Mouse (Mus musculus) gastrocnemius, adult 18-20 months (tissue): ENCODE results near the gene Sun3. TPM values are rescaled to one million over a fixed set of nuclear protein-coding genes. Genes with fewer than 3 reads are reported as not detected.

Experiments
- DNase-seq: peaks from one replicate; pipeline ENCODE4 v3.0.0; 2021; ENCODE audit warnings: low spot score
- long read RNA-seq, 2 experiments: library from polyadenylated mRNA; stranded (forward); transcript quantifications; one replicate each; pipeline ENCODE4 v2.0.0; 2021
- total RNA-seq, 2 experiments: library from RNA; stranded (reverse); gene quantifications; 2 replicates each; pipeline ENCODE4 v1.2.3; 2021

Sun3 gene
- not detected for total RNA-seq
- long read RNA-seq, experiment 1: 0 reads
- long read RNA-seq, experiment 2: 0 reads

DNA sequence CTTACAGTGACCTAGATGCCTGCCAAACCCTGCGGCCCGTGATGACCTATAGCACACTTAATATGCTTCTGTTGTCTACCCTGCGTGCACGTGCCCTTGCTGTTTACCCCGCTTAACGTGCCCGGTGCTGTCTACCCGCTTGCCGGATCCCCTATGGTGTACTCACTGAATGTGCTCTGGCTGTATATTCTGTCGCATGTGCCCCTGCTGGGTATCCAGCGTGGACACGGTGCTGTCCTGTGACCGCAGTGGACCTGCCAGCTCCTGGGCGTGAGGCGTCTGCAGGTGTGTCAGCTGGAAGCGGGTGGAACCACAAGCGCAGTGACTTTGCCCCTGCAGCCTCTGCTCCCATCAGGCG is at the start of gene Sun3:
TSS of gene Sun3 (minus strand) at position 289 of the 358 bp plus-strand sequence.
- DNase-seq: no peak

DNA sequence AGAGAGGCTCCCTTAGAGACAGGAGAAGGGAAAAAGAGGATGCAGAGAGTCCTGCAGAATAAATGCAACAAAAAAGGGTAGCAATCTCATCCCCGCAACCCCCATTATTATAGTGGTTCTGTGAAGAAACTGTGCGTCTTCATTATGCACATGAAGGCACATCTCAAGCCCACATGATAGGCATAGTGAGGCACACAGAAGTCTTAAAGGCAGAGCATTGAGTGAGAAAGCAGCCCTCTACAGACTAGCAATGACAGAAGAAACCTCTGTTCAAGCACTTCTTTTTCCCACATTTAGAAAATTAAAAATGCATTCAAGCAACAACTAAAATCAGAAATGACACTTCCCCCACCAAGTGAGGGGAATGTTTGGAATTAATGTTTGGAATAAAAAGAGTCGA is 27.7 kb upstream of the Sun3 start:
- no peak for DNase-seq

DNA sequence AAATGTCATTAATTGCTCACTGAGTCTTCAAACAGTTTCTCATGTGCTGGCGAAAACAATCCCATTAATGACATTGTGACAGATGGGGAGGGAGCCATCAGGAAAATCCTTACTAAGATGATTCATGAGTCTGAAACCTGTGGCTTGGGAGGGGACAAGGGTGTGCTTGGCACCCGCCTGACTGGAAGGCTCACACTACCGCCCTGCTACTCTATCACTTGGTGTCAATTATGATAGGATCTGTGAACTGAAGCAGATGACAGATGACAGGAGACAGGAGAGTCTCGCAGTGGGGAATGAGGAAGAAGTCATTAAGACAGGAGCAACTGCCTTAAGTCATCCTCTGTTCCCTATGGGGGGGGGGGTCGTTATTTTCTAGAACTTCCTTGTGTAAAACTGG is 11.7 kb upstream of the Sun3 start:
- no peak for DNase-seq

DNA sequence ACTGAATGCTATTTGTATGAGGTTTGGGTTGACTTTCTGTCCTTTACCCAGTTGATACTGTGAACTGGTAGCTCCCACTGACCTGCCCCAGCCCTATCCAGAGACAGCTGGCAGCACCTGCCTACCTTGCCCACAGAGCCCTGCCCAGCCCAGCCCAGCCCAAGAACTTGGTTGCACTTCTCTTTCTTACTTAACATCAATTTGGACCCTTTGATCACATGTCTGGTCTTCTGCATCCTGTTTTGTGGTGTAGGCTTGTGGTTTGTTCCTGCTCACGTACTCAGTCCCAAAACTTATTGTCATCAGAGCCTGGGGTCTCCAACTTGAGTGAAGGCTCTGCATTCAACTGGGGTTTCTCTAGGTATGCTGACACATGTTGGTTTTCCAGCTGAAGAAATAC is 11.2 kb upstream of the Sun3 start:
- no peak for DNase-seq

GRCm38 (mm10) chr11:9057711-9058110 is 8.9 kb upstream of the Sun3 start:
- no peak for DNase-seq

GRCm38 (mm10) chr11:9056937-9057336 is 8.1 kb upstream of the Sun3 start:
- no peak for DNase-seq

GRCm38 (mm10) chr11:9051895-9052294 is 3.1 kb upstream of the Sun3 start:
- no peak for DNase-seq

GRCm38 (mm10) chr11:9050241-9050640 is 1.4 kb upstream of the Sun3 start:
- no peak for DNase-seq

DNA sequence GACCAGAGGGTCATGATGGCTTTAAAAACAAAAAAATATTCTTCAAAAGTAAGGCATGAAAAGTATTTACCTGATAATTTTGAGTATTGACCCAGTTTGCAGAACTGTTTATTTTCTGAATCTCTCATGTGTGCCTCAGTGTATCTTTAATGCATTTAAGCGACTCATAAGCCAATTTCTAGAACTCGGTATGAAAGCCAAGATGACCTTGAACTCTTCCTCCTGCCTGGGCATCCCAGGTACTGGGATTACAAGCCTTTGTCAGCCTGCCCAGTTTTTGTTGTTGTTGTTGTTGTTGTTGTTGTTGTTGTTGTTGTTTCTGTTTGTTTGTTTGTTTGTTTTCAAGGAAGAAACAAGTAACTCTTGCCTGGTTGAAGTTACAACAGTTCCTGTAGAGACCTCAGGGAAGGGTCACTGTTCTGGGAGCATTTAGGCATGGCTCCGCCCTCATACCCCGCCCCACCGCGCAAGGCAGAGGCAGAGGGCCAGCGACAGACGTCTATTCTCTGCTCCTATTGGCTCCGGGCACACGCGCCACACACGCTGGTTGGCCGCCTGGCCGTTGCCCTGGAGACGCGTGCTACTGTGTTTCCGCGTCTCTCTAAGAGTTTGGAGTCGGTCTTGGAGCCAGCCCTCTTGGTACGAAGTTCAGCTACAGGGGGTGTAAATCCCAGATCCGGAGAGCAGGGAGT is 634 bp downstream of the Sun3 start, which contains the start of gene Gm11992:
TSS of gene Gm11992 (plus strand) at position 584 of the 692 bp plus-strand sequence.
- peak; percentile 72 for DNase-seq

- no peak for DNase-seq
Observed at GRCm38 (mm10) chr11:9047044-9047443, 1.7 kb downstream of the Sun3 start.

DNA sequence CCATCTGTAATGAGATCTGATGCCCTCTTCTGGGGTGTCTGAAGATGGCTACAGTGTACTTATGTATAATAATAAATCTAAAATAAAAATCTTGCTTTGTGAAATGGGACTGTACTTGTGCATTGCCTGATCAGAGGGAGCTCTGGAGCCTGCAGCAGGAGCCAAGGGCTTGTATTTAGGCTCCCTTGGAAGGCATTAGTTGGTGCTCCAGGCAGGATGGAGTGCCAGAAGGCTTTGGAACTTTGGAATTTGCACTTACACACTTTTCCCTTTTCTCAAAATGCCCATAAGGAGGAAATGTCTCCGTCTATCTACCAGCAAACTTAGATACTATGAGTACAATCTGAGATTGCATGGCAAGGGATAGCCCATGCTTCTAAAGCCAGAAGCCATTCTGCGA is 2.2 kb downstream of the Sun3 start:
- no peak for DNase-seq

GRCm38 (mm10) chr11:9031530-9031929 is 17.3 kb downstream of the Sun3 start:
- no peak for DNase-seq

DNA sequence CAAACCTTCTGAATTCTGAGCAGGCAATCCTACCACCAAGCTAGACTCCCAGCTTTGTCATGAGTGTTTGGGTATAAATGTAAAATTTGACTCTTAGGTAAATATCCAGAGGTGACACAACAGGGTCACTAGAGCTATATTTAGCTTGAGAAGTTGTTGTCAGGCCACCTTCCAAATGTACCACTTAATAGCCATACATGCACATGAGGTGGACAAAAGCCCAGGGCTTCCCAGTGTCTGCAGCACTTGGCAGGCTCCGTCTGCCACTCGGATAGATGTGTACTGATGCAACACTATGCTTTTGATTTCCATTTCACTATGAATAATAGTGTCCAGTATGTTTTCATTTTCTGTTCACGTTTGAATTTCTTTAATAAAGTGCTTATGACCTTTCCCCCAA is 23.6 kb downstream of the Sun3 start:
- no peak for DNase-seq

- no peak for DNase-seq
Observed at GRCm38 (mm10) chr11:9024782-9025181, 24.0 kb downstream of the Sun3 start.

DNA sequence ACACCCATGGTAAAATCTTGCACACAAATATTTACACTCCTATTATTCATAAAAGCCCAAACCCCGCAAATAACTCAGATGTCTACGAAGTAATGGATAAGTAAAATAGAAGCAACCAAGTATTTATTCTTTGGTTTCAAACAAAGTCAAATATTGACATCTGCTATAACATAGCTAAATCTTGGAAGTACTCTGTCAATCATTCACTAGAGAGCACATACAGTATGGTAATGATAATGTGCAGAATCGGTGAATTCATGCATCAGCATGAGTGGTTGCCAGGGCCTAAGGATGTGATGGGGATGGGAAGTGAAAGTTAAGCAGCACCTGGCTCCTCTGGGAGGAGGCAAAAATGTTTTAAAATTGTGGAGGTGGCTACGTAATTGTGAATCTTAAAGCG is 28.6 kb downstream of the Sun3 start:
- DNase-seq: no peak

DNA sequence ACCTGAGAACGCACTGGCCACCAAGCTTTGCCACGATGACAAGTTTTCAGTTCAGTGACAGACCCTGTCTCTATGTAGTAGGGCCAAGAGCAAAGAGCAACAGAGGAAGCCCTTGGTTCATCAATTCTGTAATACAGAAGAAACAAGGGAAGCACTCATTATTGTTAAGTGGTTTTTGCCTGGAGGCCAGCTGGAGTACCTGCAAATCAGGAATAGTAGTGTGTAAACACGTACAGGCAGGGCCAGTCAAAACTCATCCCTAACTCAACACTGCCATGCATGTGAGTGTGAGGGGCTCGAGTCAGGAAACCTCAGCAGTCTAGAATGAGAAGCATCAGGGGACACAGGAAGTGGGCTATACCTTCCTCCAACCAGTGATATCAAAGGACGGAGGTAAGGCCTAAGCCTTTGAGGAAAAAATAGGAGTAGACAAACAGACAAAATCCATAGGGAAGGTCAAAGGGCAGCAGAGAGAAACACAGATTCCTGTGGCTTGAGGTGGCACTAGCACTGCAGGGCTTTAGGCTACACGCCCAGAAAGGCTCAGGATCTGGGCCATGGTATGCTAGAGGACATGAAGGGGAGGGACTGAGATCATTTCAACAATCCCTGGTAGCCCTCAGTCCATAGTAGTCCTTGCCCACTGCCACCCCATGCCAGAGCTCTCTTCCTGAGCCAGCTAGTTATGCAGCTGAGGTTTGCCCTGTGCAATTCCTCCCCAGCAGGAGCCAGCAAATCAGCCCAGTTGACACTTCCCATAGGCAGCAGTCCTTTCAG is 30.1 kb downstream of the Sun3 start:
- DNase-seq: no peak

DNA sequence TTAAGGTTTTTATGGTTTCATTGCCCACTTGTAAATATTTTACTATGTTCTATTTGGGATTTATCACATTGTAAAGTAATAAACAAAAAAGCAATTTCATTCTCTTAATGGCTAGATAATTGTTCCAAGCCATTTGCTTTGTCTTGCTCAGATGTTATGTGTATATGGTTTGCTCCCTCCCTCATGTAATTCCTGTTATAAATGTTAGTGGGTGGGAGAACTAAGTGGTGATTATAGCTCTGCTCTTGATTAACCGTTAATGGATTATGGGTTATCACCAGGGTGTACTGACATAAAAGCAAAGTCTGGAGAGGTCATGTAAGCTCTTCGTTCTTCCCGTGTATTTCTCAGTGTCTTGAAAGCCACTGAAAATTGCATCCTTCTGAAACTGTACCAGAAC is 34.1 kb downstream of the Sun3 start:
- no peak for DNase-seq

GRCm38 (mm10) chr11:9011348-9011747 is 37.4 kb downstream of the Sun3 start:
- DNase-seq: no peak

DNA sequence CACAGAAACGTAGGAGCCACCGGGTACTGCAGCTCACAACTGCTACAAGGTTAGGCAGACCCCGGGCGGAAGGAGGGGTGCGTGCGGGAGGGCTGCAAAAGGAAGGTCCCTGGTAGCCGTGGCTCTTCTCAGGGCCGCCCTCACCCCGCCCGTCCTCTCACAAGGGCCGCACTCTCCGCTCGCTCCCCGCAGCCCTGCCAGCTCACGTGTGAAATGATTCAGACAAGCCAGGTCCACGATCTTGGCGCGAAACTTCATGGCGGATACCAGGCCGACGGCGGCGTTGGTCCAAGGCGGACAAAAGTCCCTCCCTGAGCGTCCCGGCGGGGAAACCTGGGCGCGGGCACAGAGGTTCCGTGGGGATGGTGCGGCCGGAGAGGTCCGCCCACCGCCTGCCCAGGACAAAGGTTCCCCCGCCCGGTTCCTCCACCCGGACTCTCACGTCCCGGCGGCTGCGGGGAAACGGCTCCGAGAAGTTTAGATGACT is 37.9 kb downstream of the Sun3 start, which contains the start of gene Hus1:
TSS of gene Hus1 (minus strand) at position 339 of the 487 bp plus-strand sequence.
- DNase-seq: peak; percentile 88

DNA sequence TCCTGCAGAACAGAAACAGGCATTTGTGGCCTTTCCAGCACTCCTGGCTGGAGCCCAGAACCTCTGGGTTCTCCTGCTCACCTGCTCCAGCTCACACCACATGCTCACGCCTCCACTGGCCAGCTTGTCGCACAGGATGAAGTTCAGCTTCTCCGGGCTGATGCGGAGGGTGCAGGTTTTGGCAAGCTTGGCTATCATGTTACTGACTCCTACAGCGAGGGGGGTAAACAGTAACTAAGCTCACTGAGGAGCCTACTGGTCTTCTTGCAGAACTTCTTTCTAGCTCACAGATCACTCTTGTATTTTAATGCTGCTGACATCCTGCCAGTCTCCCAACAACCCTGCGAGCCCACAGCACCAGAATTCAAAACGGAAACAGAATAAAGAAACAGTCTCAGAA is 38.4 kb downstream of the Sun3 start:
- peak; percentile 22 for DNase-seq

GRCm38 (mm10) chr11:9008761-9009160 is 40.0 kb downstream of the Sun3 start:
- DNase-seq: no peak

DNA sequence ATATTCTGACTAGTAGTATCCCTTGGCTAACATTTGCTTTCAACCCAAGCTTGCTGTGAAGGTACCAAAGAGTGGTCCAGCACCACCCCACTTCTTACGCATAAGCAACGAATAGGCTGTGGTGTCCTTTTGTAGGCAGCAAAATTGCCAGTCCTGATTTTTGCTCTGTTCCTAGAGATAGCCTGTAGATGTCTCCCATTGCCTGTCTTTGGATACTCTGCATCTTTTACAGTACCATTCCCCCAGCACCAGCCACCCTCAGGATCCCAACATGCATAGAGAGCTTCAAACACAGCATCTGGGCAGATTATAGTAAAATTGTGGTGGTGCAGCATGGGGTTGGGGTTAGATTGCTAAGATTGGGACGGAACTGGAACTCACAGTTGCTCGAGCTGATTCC is 60.7 kb downstream of the Sun3 start:
- no peak for DNase-seq

DNA sequence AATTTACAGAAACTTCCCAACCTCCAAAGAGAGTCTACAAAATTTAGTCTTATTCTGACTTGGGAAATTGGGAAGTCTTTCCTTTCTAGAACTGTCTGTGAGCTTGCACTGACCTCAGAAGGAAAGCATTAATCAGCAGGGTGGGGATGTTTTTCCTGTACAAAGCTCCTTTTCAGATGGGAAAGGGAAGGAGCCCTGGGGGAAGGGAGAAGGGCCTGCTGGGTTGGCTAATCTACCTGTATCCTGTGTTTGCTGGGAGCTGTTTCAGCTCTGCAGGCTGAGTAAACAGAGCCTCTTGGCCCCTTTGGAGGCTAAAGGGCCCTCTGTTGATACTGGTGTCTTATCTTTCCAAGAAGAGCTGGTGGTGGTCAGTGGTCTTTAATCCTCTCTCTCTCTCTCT is 62.7 kb downstream of the Sun3 start:
- no peak for DNase-seq
